Mouse (Mus musculus) midbrain, embryonic 16.5 days (tissue): ENCODE data around the gene Hunk. TPM values are rescaled to one million over a fixed set of nuclear protein-coding genes. Genes with fewer than 3 reads are reported as not detected.
A peak's percentile ranks its signal among the peaks of the same experiment; 100 is the strongest.

ENCODE experiments used
- ATAC-seq: fragments of 200-750 bp; cut with Nextera tagmentation; 2 replicates; pipeline ENCODE4 v1.8.0; 2017; ENCODE audit warnings: moderate TSS enrichment
- H3K27ac ChIP-seq: fragments of 300-500 bp; sonication (generic); 2 replicates; pipeline ENCODE4 v1.5.1; 2014; ENCODE audit warnings: mild to moderate bottlenecking, low read length, mixed read lengths
- H3K27me3 ChIP-seq: fragments of 300-500 bp; sonication (generic); 2 replicates; pipeline ENCODE4 v1.6.1; 2014; ENCODE audit warnings: low read depth, low read length, mixed read lengths; ENCODE audit not compliant: control insufficient read depth, insufficient read depth
- H3K36me3 ChIP-seq: fragments of 300-500 bp; sonication (generic); 2 replicates; pipeline ENCODE4 v1.6.1; 2014; ENCODE audit warnings: mild to moderate bottlenecking, low read length, moderate library complexity, mixed read lengths; ENCODE audit not compliant: control insufficient read depth, insufficient read depth
- H3K4me1 ChIP-seq: fragments of 300-500 bp; sonication (generic); 2 replicates; pipeline ENCODE4 v1.6.1; 2014; ENCODE audit warnings: mild to moderate bottlenecking, low read length, mixed read lengths; ENCODE audit not compliant: control insufficient read depth, insufficient read depth
- H3K4me2 ChIP-seq: fragments of 300-500 bp; sonication (generic); 2 replicates; pipeline ENCODE4 v1.6.1; 2014; ENCODE audit warnings: mild to moderate bottlenecking, low read length, mixed read lengths
- H3K4me3 ChIP-seq: fragments of 300-500 bp; sonication (generic); 2 replicates; pipeline ENCODE4 v1.5.1; 2014; ENCODE audit warnings: low read depth, mild to moderate bottlenecking, low read length, moderate library complexity, mixed read lengths
- H3K9ac ChIP-seq: fragments of 300-500 bp; sonication (generic); 2 replicates; pipeline ENCODE4 v1.6.1; 2014; ENCODE audit warnings: low read depth, low read length, mixed read lengths
- H3K9me3 ChIP-seq: fragments of 300-500 bp; sonication (generic); replicated peaks from 2 replicates; pipeline ENCODE4 v1.6.1; 2014; ENCODE audit warnings: mild to moderate bottlenecking, low read length, mixed read lengths; ENCODE audit not compliant: control insufficient read depth, poor library complexity, severe bottlenecking
- WGBS: fragments of 180-500 bp; shearing (Covaris S2); extraction: QIAGEN DNeasy Blood & Tissue Kit; methylation state at CpG from one replicate; pipeline ENCODE4 v1.1.7; 2014; 5-methylcytosine and 5-hydroxymethylcytosine counted together
- polyA plus RNA-seq: library from polyadenylated mRNA; unstranded; fragments of >200 nt; fragmentation: Nextera tagmentation; extraction: Ambion mirVana; gene quantifications from 2 replicates; pipeline ENCODE4 v1.2.1, GENCODE M21; 2015

Hunk gene
- polyA plus RNA-seq, 1 experiment from 2014 or later, result 6.2 TPM

DNA sequence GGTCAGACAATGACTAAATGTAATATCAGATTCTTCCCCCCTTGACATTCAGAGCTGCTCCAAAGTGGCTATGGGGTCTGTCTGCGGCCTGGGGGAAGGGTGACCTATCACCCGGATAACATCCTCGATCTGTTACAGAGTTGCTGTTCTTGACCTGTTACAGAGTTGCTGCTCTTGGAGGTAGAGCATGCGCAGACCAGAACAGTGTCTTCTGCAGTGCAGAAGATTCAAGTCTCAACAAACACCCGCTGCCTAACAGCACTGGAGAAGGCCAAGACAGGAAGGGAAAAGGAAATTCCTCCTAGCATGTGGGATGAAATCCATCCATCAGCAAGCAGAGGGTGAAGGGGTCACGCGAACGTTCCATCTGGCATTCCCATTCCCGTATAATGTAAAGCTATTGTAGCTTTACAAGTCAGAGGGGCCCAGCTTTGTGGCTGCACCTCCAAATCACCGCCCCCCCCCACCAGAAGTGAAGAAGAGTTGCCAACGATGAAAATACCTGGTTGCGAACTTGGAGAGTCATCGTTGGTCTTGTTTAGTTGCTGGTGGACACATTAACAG is 133.0 kb downstream of the Hunk start:
- Histone ChIP-seq H3K27ac (no peak overlapping the region), H3K9ac (no peak overlapping the region), H3K4me3 (no peak overlapping the region), H3K36me3 (no peaks in the 10 kb centered on the region), H3K4me1 (peaks cover 10% of the 10 kb centered on the region), H3K4me2 (no peak overlapping the region), H3K9me3 (no peaks in the 10 kb centered on the region), H3K27me3 (no peaks in the 10 kb centered on the region)
- WGBS, result 91% methylated on average over 13 of the region's 13 CpGs
- no peak for ATAC-seq

DNA sequence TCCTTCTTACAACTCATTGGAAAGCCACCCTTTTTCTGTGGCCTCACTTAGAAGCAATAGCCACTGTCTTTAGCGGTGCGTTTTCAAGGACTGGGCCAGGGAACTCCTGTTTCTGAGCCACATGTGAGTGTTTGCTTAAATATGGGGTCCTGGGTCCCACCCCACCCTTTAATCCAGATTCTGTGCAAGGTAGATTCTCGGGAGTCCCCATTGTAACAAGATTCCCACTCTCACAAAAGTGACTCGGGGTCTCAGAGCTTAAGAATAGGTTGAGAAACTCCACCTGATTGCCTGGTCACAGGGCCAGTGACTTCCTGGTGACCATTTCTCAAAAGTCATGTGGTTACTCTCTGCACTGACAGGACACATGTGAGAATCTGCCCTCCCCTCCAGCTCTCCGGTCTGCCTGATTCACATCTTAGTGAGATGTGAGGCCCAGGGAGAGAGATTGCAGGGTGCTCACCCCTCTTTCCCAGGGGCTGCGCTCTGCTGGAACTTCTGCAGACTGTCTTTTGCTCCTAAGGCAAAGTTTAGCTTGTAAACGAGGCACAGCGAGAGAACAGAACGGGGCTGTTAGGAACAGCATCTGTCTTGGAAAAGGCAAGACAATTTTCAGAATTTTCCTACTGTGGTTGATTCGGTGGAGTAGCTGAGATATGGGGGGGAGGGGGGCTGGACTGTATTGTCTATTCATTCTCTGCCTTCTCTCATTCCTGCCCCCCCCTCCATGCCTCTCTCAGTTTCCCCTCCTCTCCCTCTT is 135.6 kb downstream of the Hunk start:
- H3K27me3 ChIP-seq, result no peaks in the 10 kb centered on the region
- 7% methylated on average over 10 of the region's 10 CpGs for WGBS
- no peak overlapping the region for H3K4me3 ChIP-seq
- no peak overlapping the region for H3K4me2 ChIP-seq
- H3K4me1 ChIP-seq, result peaks cover 10% of the 10 kb centered on the region
- no peak overlapping the region for H3K9ac ChIP-seq
- no peaks in the 10 kb centered on the region for H3K9me3 ChIP-seq
- H3K27ac ChIP-seq, result peak overlapping the region; percentile 56
- ATAC-seq, result peak; percentile 14; the same call in 1 of the 2 replicates
- H3K36me3 ChIP-seq, result no peaks in the 10 kb centered on the region

DNA sequence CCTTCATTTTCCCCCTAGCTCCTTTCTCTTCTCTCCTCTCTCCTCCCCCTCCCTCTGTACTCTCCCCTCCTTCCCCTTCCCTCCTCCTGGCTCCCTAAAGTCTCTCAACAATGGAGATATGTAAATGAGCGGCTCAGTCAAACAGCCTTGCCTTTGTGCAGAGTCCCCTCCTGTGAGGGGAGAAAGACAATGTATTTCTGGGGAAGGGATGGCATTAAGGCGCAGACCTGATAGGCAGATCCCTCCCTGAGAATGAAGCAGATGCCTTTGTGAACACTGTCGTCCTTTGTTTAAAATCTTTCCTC is 136.1 kb downstream of the Hunk start:
- Histone ChIP-seq H3K27me3 (no peaks in the 10 kb centered on the region), H3K4me2 (no peak overlapping the region), H3K9ac (no peak overlapping the region; the same call in 1 of the 2 replicates), H3K4me3 (no peak overlapping the region), H3K27ac (peak overlapping the region; percentile 56), H3K9me3 (no peaks in the 10 kb centered on the region), H3K36me3 (no peaks in the 10 kb centered on the region), H3K4me1 (peaks cover 10% of the 10 kb centered on the region)
- peak; percentile 82 for ATAC-seq
- 8% methylated on average over 3 of the region's 3 CpGs for WGBS

DNA sequence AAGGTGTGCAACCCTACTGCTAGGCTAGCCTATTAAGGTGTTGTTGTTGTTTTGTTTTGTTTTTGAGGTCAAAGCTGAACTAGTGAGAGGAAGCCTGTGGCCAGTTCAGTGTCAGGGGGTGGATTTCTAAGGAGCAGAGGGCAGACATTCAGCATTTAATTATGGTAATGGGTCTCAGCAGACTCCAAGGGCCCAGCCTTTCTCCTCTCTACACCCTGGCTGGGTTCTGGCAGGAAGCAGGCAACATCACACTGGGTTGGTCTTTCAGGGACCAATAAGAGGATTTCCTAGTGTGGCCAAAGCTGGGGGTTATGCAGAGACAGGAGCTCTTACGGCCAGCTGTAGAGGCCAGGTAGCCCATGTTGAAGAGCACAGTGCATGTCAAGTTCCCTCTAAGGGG is 136.8 kb downstream of the Hunk start:
- Histone ChIP-seq H3K9me3 (no peaks in the 10 kb centered on the region), H3K27ac (peak overlapping the region; percentile 66), H3K4me2 (no peak overlapping the region), H3K9ac (no peak overlapping the region), H3K27me3 (no peaks in the 10 kb centered on the region), H3K36me3 (no peaks in the 10 kb centered on the region), H3K4me1 (peaks cover 10% of the 10 kb centered on the region), H3K4me3 (no peak overlapping the region)
- ATAC-seq, result no peak
- WGBS, result 11% methylated on average over 1 of the region's 1 CpGs

DNA sequence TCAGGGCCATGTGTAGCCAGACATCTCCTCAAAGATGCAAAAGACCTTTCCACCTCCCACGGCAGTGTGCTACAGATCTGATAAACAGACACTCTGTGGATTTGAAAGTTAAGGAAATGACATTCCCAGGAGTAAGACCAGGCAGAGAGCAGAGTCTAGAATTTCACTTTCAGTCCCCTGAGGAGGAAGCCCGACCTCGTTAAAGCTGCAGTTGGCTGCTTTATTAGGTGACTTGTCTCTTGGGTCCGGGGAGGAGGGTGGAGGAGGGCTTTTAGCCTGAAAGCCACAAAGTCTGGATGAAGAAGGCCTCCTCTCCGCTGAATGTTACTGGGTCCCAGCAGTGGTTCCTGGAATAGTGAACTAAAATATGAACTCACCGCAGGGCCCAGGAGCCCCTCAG is 137.6 kb downstream of the Hunk start:
- no peak for ATAC-seq

DNA sequence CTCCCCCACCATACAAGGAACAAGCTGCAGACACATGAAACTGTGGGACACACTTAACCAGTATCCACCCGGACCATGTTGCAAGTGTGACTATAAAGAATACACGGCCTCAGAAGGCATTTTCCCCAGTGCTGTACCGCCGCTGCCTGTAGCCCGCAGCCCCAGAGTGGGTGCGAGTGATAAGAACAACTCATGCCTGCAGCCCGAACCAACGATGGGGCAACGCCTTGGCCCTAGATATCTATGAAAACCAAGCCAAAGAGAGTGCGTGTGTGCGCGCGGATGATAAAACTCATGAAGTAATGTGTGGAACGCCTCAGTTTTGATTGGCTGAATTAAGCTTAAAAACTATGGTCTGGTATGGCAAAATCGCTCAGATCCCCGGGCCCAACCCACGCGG is 138.1 kb downstream of the Hunk start:
- H3K27me3 ChIP-seq, result no peaks in the 10 kb centered on the region
- no peak overlapping the region for H3K27ac ChIP-seq
- no peaks in the 10 kb centered on the region for H3K9me3 ChIP-seq
- H3K36me3 ChIP-seq, result no peaks in the 10 kb centered on the region
- ATAC-seq, result no peak
- no peak overlapping the region for H3K4me3 ChIP-seq
- WGBS, result 96% methylated on average over 18 of the region's 18 CpGs
- H3K4me1 ChIP-seq, result peaks cover 10% of the 10 kb centered on the region
- H3K4me2 ChIP-seq, result no peak overlapping the region
- no peak overlapping the region for H3K9ac ChIP-seq

More for the DNA sequence above, 137.6 kb downstream of the Hunk start:
- Histone ChIP-seq H3K27me3 (no peaks in the 10 kb centered on the region), H3K9me3 (no peaks in the 10 kb centered on the region), H3K4me1 (peaks cover 10% of the 10 kb centered on the region), H3K9ac (no peak overlapping the region), H3K4me3 (no peak overlapping the region), H3K27ac (no peak overlapping the region), H3K4me2 (no peak overlapping the region), H3K36me3 (no peaks in the 10 kb centered on the region)
- 39% methylated on average over 6 of the region's 6 CpGs for WGBS

DNA sequence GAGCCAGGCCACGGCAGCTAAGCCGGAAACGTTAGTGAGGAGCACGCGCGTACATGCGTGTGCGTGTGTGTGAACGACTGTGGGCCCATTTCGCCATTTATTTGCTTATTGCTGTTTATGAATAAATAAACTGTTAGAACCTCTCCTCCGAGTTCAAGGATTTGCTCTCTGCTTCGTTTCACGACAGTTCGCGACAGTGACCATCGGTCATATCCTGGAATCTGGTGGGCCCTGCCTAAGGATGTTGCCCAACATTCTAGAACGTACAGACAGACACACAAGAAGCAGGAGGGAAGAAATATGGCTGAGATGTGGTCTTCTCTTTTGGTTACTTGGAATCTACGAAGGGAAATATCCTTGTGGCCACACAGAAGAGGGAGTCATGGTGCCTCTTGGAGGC is 138.6 kb downstream of the Hunk start:
- WGBS, result 98% methylated on average over 18 of the region's 18 CpGs
- H3K4me3 ChIP-seq, result no peak overlapping the region
- no peak overlapping the region for H3K4me2 ChIP-seq
- H3K9ac ChIP-seq, result no peak overlapping the region
- H3K27ac ChIP-seq, result no peak overlapping the region
- no peaks in the 10 kb centered on the region for H3K36me3 ChIP-seq
- H3K27me3 ChIP-seq, result no peaks in the 10 kb centered on the region
- peaks cover 10% of the 10 kb centered on the region for H3K4me1 ChIP-seq
- ATAC-seq, result no peak
- no peaks in the 10 kb centered on the region for H3K9me3 ChIP-seq

DNA sequence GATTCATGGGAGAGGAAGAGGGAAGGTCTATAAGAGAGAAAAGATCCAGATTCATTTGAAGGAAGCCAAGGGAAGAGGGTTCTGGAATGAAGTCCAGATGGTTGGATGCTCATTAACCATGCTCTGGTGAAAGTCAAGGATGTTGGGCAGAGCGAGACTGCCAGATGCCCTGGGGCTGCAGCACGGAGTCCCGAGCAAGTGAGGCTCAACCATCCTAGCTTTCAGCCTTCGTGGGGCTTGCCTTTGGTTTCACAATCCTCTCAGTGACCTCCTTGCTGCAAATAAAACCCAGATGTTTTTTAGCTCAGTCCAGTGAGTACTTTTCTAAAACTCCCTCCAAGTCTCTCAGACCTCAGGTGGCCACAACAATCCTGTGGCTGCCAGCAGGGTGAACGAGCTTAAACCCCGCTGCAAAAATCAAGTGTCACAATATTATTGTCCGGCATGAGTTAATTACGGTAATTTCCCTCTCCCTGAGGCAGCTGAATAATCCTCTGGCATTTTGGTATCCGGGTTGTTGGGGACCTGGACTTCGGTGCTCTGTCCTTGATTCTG is 147.4 kb downstream of the Hunk start:
- Histone ChIP-seq H3K4me2 (no peak overlapping the region), H3K36me3 (no peaks in the 10 kb centered on the region), H3K27me3 (no peaks in the 10 kb centered on the region), H3K4me3 (no peak overlapping the region), H3K9ac (no peak overlapping the region), H3K4me1 (no peaks in the 10 kb centered on the region), H3K27ac (no peak overlapping the region), H3K9me3 (no peaks in the 10 kb centered on the region)
- 62% methylated on average over 10 of the region's 10 CpGs for WGBS
- ATAC-seq, result no peak

DNA sequence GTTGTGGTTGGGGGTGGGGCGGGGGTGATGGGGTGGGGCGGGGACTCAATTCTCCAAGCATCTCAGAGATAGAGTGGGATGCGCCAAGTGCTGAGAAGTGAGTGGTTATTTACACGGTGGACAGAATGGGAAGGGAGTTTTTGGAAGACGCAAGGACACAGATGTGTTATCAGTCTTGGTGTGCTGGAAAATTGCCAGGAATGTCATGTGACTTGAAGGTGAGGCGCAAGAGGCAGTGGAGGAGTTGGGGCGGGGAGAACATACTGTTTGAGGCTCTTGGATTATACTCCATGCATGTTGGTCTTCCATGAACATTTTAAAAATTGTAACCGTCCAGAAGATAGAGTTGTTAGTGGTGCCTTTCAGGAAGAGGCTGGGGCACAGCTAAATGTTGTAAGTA is 148.8 kb downstream of the Hunk start:
- Histone ChIP-seq H3K4me3 (no peak overlapping the region), H3K9me3 (no peaks in the 10 kb centered on the region), H3K4me1 (no peaks in the 10 kb centered on the region), H3K4me2 (no peak overlapping the region), H3K27me3 (no peaks in the 10 kb centered on the region), H3K36me3 (no peaks in the 10 kb centered on the region), H3K9ac (no peak overlapping the region), H3K27ac (no peak overlapping the region)
- whole genome bisulfite sequencing, result 88% methylated on average over 8 of the region's 8 CpGs
- no peak for ATAC-seq
